Mouse (Mus musculus) megakaryocyte, adult 5-6 weeks (primary cell): Measurements from ENCODE around the gene Grb2. TPM values are rescaled to one million over a fixed set of nuclear protein-coding genes. Genes with fewer than 3 reads are reported as not detected.

Source experiments
- ATAC-seq: 2 replicates; pipeline ENCODE4 v1.8.0; 2016; ENCODE audit warnings: mild to moderate bottlenecking, inconsistent platforms; ENCODE audit not compliant: poor library complexity, severe bottlenecking
- total RNA-seq, 2 experiments: library from RNA; stranded (forward) in 1 of 2; stranded (reverse) in 1 of 2; fragments of 153-499, 151-499 nt in 1 of 2; fragments of 221-1000, 200-1000 nt in 1 of 2; gene quantifications; 2 replicates each; pipeline versions ENCODE4 v1.2.3 to v1.2.4; 2015 to 2017

Grb2 gene
- total RNA-seq, 2 experiments from 2014 or later = 68.7 to 109 TPM

GRCm38 (mm10) chr11:115612410-115613137 lies 95.8 kb downstream of the Grb2 start, which contains the start of gene Mif4gd:
TSS of gene Mif4gd (minus strand) at chr11:115612969.
- ATAC-seq = peak; percentile 93

- no peak for ATAC-seq
Observed at GRCm38 (mm10) chr11:115612059-115612409, 96.4 kb downstream of the Grb2 start.

GRCm38 (mm10) chr11:115611173-115611572 lies 97.2 kb downstream of the Grb2 start:
- ATAC-seq = no peak

- no peak for ATAC-seq
Observed at GRCm38 (mm10) chr11:115609576-115609975, 98.8 kb downstream of the Grb2 start.

GRCm38 (mm10) chr11:115608421-115609399 lies 99.7 kb downstream of the Grb2 start:
- no peak for ATAC-seq

GRCm38 (mm10) chr11:115606733-115607132 lies 101.7 kb downstream of the Grb2 start:
- ATAC-seq = no peak

- no peak; the same call in 1 of the 2 replicates for ATAC-seq
Observed at GRCm38 (mm10) chr11:115604304-115604696, 104.1 kb downstream of the Grb2 start.

- peak; percentile 91 for ATAC-seq
Observed at GRCm38 (mm10) chr11:115603476-115604303, 104.7 kb downstream of the Grb2 start, which contains the start of the genes Mrps7 and Gga3. TSS of gene Mrps7 (plus strand) at chr11:115603925. TSS of gene Gga3 (minus strand) at chr11:115604051.

- ATAC-seq = no peak
Observed at GRCm38 (mm10) chr11:115603128-115603475, 105.3 kb downstream of the Grb2 start.

- ATAC-seq = peak; percentile 32
Observed at GRCm38 (mm10) chr11:115601174-115601573, 107.2 kb downstream of the Grb2 start.

GRCm38 (mm10) chr11:115600743-115601142 lies 107.7 kb downstream of the Grb2 start:
- peak; percentile 4; the same call in 1 of the 2 replicates for ATAC-seq

- no peak for ATAC-seq
Observed at GRCm38 (mm10) chr11:115599722-115600121, 108.7 kb downstream of the Grb2 start.

GRCm38 (mm10) chr11:115598309-115598708 lies 110.1 kb downstream of the Grb2 start:
- ATAC-seq = no peak

GRCm38 (mm10) chr11:115595209-115595608 lies 113.2 kb downstream of the Grb2 start:
- ATAC-seq = no peak

Other genes with a start within 250 kb of the Grb2 start
- gene Slc16a5, start 246.1 kb downstream of the Grb2 start, total RNA-seq (2015) = 0.09 and 0.42 TPM in 2 replicates
- gene Slc16a5, start 246.1 kb downstream of the Grb2 start, total RNA-seq (2017) = 0.08 and 0.15 TPM in 2 replicates
- 17.2 and 18.5 TPM in 2 replicates for gene Armc7, start 232.9 kb downstream of the Grb2 start, total RNA-seq (2015)
- gene Armc7, start 232.9 kb downstream of the Grb2 start, total RNA-seq (2017) = 19.8 and 38.6 TPM in 2 replicates
- gene Nt5c, start 216.7 kb downstream of the Grb2 start, total RNA-seq (2015) = 80.9 and 84.8 TPM in 2 replicates
- gene Nt5c, start 216.7 kb downstream of the Grb2 start, total RNA-seq (2017) = 104 and 113 TPM in 2 replicates
- gene Jpt1, start 194.2 kb downstream of the Grb2 start, total RNA-seq (2015) = 211 and 220 TPM in 2 replicates
- 181 and 183 TPM in 2 replicates for gene Jpt1, start 194.2 kb downstream of the Grb2 start, total RNA-seq (2017)
- gene Sumo2, start 172.3 kb downstream of the Grb2 start, total RNA-seq (2015) = 507 and 587 TPM in 2 replicates
- gene Sumo2, start 172.3 kb downstream of the Grb2 start, total RNA-seq (2017) = 367 and 413 TPM in 2 replicates
- gene Nup85, start 144.2 kb downstream of the Grb2 start, total RNA-seq (2015) = 52.2 and 59.7 TPM in 2 replicates
- gene Nup85, start 144.2 kb downstream of the Grb2 start, total RNA-seq (2017) = 59.5 and 59.9 TPM in 2 replicates
- 29.0 and 30.2 TPM in 2 replicates for gene Mrps7, start 104.7 kb downstream of the Grb2 start, total RNA-seq (2015)
- 11.7 and 29.8 TPM in 2 replicates for gene Mrps7, start 104.7 kb downstream of the Grb2 start, total RNA-seq (2017)
- gene Gga3, start 104.5 kb downstream of the Grb2 start, total RNA-seq (2015) = 30.8 and 34.0 TPM in 2 replicates
- 24.0 and 34.2 TPM in 2 replicates for gene Gga3, start 104.5 kb downstream of the Grb2 start, total RNA-seq (2017)
- 23.6 and 28.0 TPM in 2 replicates for gene Mif4gd, start 95.6 kb downstream of the Grb2 start, total RNA-seq (2015)
- 20.2 and 24.4 TPM in 2 replicates for gene Mif4gd, start 95.6 kb downstream of the Grb2 start, total RNA-seq (2017)
- 5.7 and 8.0 TPM in 2 replicates for gene Slc25a19, start 80.3 kb downstream of the Grb2 start, total RNA-seq (2015)
- 13.7 and 25.5 TPM in 2 replicates for gene Slc25a19, start 80.3 kb downstream of the Grb2 start, total RNA-seq (2017)
- 16.1 and 17.1 TPM in 2 replicates for gene Tmem94, start 56.8 kb upstream of the Grb2 start, total RNA-seq (2015)
- gene Tmem94, start 56.8 kb upstream of the Grb2 start, total RNA-seq (2017) = 15.9 and 18.8 TPM in 2 replicates
- 1.6 and 2.5 TPM in 2 replicates for gene Caskin2, start 105.0 kb upstream of the Grb2 start, total RNA-seq (2015)
- gene Caskin2, start 105.0 kb upstream of the Grb2 start, total RNA-seq (2017) = 1.7 and 3.0 TPM in 2 replicates
- gene Tsen54, start 106.1 kb upstream of the Grb2 start, total RNA-seq (2015) = 2.6 and 5.4 TPM in 2 replicates
- gene Tsen54, start 106.1 kb upstream of the Grb2 start, total RNA-seq (2017) = 7.0 and 16.3 TPM in 2 replicates
- 3.4 and 5.0 TPM in 2 replicates for gene Llgl2, start 115.5 kb upstream of the Grb2 start, total RNA-seq (2015)
- 5.2 and 6.0 TPM in 2 replicates for gene Llgl2, start 115.5 kb upstream of the Grb2 start, total RNA-seq (2017)
- gene Myo15b, start 149.8 kb upstream of the Grb2 start, total RNA-seq (2015) = 0.51 TPM in 1 of 2 replicates, not detected in the other
- gene Myo15b, start 149.8 kb upstream of the Grb2 start, total RNA-seq (2017) = 0.04 and 0.33 TPM in 2 replicates
- gene Smim5, start 191.4 kb upstream of the Grb2 start, total RNA-seq (2015) = 37.5 and 48.1 TPM in 2 replicates
- gene Smim5, start 191.4 kb upstream of the Grb2 start, total RNA-seq (2017) = 40.4 and 42.5 TPM in 2 replicates
- 2.7 and 4.9 TPM in 2 replicates for gene Smim6, start 203.4 kb upstream of the Grb2 start, total RNA-seq (2015)
- 0.73 TPM in 1 of 2 replicates, not detected in the other for gene Smim6, start 203.4 kb upstream of the Grb2 start, total RNA-seq (2017)
- 18.6 and 22.6 TPM in 2 replicates for gene Sap30bp, start 224.7 kb upstream of the Grb2 start, total RNA-seq (2015)
- gene Sap30bp, start 224.7 kb upstream of the Grb2 start, total RNA-seq (2017) = 158 and 190 TPM in 2 replicates
- 13.2 and 19.9 TPM in 2 replicates for gene Recql5, start 224.9 kb upstream of the Grb2 start, total RNA-seq (2015)
- 19.9 and 22.5 TPM in 2 replicates for gene Recql5, start 224.9 kb upstream of the Grb2 start, total RNA-seq (2017)